Mouse (Mus musculus): ENCODE results near the gene Xrra1.

DNA sequence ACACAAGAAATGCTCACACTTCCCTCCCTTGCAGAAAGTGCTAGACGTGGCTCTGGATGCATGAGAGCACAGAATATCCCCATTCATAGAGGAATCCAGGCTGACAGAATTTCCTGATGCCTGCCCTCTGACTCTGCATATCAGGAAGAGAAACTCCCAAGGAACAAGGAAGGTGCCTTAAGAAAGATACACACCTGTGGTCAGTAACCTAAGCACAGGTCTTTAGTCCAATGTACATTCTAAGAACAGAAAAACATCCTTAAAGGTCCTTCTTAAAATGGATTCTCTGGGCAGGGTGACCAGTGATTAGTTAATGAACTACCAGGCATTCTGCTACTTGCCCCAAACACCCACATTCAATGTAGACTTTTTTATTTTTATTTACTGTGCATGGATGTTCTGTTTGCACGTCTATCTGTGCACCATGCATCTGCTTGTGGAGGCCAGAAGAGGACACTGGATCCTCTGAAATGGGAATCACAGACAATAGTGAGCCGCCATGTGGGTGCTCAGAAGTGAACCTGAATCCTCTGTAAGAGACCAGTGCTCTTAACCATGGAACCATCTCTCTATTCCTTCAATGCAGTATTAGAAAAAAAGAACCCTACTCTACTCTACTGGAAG, 104.4 kb downstream of the Xrra1 start:
- TF ChIP-seq CTCF (IDR thresholded peaks at IDR 0.05; ENCODE audit: low read depth, low read length) (no peak), POLR2A (IDR thresholded peaks at IDR 0.05; ENCODE audit: extremely low read depth, insufficient read depth, low read length) (no peak)

Measured in liver, adult 2 months (tissue).